Mouse (Mus musculus): ENCODE results near the gene Pdpr. TPM values are rescaled to one million over a fixed set of nuclear protein-coding genes. Genes with fewer than 3 reads are reported as not detected.
A peak's percentile ranks its signal among the peaks of the same experiment; 100 is the strongest.
"Not testable (repeated sequence)": the region's sequence is repeated elsewhere in the genome, so short reads cannot be mapped to it uniquely, and the experiment has no call there.

Gene Pdpr
- polyA plus RNA-seq, 1 experiment from 2014 or later: 9.5 TPM

DNA sequence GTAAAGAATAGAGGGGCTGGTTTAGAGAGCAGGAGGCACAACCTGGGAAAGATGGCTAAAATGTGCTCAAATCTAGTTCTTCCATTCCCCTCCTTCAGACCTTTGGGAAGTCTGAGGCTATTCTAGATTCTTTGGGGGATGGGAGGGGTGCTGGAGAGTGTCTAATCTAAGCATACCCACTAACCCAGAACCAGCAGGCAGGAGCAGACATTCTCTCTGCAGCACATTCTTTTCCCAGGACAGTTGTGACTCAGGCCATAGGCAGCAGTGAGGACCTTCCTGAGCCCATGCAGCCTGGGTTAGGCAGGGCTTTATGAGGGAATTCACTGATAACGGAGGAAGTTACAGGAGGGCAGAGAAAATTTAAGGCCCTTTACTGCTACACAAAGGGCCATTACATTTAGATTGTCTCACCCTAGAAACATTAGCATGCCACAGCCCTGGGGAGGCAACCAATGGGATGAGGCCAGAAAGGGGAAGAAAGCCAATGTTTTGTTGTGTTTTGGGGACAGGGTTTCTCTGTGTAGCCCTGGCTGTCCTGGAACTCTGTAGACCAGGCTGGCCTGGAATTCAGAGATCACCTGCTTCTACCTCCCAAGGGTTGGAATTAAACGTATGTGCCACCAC lies 35.4 kb upstream of the Pdpr start:
- Histone ChIP-seq H3K9me3 (ENCODE audit: control insufficient read depth, low read length) (no peaks in the 10 kb centered on the region), H3K4me1 (ENCODE audit: control insufficient read depth, insufficient read depth, low read depth, low read length) (peaks cover 21% of the 10 kb centered on the region), H3K4me3 (ENCODE audit: low read length) (no peak overlapping the region), H3K4me2 (ENCODE audit: low read length) (no peak overlapping the region), H3K36me3 (ENCODE audit: control insufficient read depth, insufficient read depth, low read length) (peaks cover 14% of the 10 kb centered on the region), H3K9ac (ENCODE audit: low read depth, low read length) (no peak overlapping the region), H3K27me3 (replicated peaks; ENCODE audit: control insufficient read depth, insufficient read depth, low read length) (no peaks in the 10 kb centered on the region), H3K27ac (ENCODE audit: low read depth, low read length) (no peak overlapping the region)
- no peak for ATAC-seq
- 69% methylated on average over 2 of the region's 2 CpGs for WGBS

DNA sequence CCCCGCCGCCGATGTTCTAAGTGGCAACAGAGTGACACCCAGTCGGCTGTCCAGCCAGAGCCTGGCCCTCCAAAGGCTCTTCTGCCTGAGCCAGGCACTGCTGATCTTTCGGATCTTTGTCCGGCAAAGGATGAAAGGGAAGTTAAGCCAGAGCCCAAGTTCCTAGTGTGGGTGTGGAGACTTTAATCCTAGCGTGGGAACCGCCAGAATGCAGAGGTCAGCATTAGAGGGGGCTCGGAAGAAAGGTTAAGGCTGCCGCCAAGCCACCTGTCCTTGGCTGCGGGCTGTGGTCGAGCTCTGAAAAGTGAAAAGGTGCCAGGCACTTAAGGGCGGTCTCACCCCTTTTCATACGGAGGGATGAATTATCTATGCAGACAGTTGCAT lies 32.8 kb upstream of the Pdpr start:
- H3K4me1 ChIP-seq (ENCODE audit: control insufficient read depth, insufficient read depth, low read depth, low read length): peaks cover 21% of the 10 kb centered on the region
- peak; percentile 15 for ATAC-seq
- H3K9ac ChIP-seq (ENCODE audit: low read depth, low read length): peak overlapping the region; percentile 58
- no peaks in the 10 kb centered on the region for H3K27me3 ChIP-seq (replicated peaks; ENCODE audit: control insufficient read depth, insufficient read depth, low read length)
- H3K36me3 ChIP-seq (ENCODE audit: control insufficient read depth, insufficient read depth, low read length): no peaks in the 10 kb centered on the region; the same call in 1 of the 2 replicates
- 1% methylated on average over 14 of the region's 14 CpGs for WGBS
- peak overlapping the region; percentile 72 for H3K27ac ChIP-seq (ENCODE audit: low read depth, low read length)
- H3K9me3 ChIP-seq (ENCODE audit: control insufficient read depth, low read length): no peaks in the 10 kb centered on the region
- peak overlapping the region; percentile 55 for H3K4me3 ChIP-seq (ENCODE audit: low read length)
- peak overlapping the region; percentile 75 for H3K4me2 ChIP-seq (ENCODE audit: low read length)

DNA sequence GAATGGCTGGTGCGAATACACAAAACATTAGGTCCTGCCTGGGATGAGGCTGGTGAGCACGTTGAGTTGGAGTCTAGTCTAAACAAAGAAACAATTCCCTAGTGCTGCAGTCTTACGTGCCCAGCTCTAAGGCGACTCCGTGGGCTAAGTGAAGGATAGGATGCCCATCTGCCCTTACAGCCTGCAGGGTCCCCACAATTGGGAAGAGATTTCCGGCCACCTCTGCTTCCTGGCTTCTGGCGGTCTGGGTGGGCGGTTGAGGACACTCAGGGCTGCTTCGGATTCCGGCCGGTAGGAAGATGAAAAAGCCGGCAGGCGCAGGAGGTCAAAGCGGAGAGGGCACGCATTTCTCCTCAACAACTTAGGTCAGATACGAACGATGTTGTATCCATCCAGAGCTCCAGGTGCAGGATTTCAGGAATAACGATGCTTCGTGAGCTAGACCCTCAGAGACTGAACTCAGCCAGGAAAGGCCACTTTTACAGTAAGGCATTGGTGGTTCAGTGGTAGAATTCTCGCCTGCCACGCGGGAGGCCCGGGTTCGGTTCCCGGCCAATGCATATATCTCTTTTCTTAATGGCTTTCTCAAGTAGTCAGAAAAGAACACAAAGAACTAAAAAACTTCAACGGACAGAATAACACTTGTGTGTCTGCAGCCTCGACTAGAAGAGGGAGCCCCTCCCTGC lies 32.2 kb upstream of the Pdpr start:
- peak overlapping the region; percentile 55 for H3K4me3 ChIP-seq (ENCODE audit: low read length)
- H3K36me3 ChIP-seq (ENCODE audit: control insufficient read depth, insufficient read depth, low read length): no peaks in the 10 kb centered on the region; the same call in 1 of the 2 replicates
- WGBS: under 1% methylated on average over 27 of the region's 27 CpGs
- no peaks in the 10 kb centered on the region for H3K9me3 ChIP-seq (ENCODE audit: control insufficient read depth, low read length)
- peaks cover 17% of the 10 kb centered on the region for H3K4me1 ChIP-seq (ENCODE audit: control insufficient read depth, insufficient read depth, low read depth, low read length)
- no peaks in the 10 kb centered on the region for H3K27me3 ChIP-seq (replicated peaks; ENCODE audit: control insufficient read depth, insufficient read depth, low read length)
- H3K4me2 ChIP-seq (ENCODE audit: low read length): peak overlapping the region; percentile 75
- peak overlapping the region; percentile 58 for H3K9ac ChIP-seq (ENCODE audit: low read depth, low read length)
- peak overlapping the region; percentile 72 for H3K27ac ChIP-seq (ENCODE audit: low read depth, low read length)
- peak; percentile 94 for ATAC-seq

DNA sequence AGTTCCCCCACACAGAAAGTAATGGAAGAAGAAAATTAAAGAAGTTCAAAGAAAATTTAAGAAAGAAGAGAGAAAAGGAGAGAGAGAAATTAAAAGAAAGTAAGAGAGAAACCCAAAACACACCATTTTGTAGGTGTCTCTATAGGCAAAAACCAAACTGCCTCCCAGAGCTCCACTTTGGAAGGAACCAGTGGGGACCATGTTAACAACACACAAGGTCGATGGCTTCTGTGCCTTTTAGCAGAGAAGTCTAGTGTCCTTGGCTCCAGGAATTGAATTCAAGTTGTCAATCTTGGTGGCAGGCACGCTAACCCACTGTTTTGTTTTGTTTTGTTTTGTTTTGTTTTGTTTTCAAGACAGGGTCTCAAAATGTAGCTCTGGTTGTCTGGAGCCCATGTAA lies 31.5 kb upstream of the Pdpr start:
- no peak overlapping the region for H3K27ac ChIP-seq (ENCODE audit: low read depth, low read length)
- H3K4me3 ChIP-seq (ENCODE audit: low read length): no peak overlapping the region; the same call in 1 of the 2 replicates
- ATAC-seq: no peak
- H3K4me2 ChIP-seq (ENCODE audit: low read length): peak overlapping the region; percentile 75
- WGBS: 42% methylated on average over 2 of the region's 2 CpGs
- peaks cover 11% of the 10 kb centered on the region for H3K4me1 ChIP-seq (ENCODE audit: control insufficient read depth, insufficient read depth, low read depth, low read length)
- H3K36me3 ChIP-seq (ENCODE audit: control insufficient read depth, insufficient read depth, low read length): no peaks in the 10 kb centered on the region; the same call in 1 of the 2 replicates
- no peaks in the 10 kb centered on the region for H3K9me3 ChIP-seq (ENCODE audit: control insufficient read depth, low read length)
- H3K9ac ChIP-seq (ENCODE audit: low read depth, low read length): no peak overlapping the region
- H3K27me3 ChIP-seq (replicated peaks; ENCODE audit: control insufficient read depth, insufficient read depth, low read length): no peaks in the 10 kb centered on the region

DNA sequence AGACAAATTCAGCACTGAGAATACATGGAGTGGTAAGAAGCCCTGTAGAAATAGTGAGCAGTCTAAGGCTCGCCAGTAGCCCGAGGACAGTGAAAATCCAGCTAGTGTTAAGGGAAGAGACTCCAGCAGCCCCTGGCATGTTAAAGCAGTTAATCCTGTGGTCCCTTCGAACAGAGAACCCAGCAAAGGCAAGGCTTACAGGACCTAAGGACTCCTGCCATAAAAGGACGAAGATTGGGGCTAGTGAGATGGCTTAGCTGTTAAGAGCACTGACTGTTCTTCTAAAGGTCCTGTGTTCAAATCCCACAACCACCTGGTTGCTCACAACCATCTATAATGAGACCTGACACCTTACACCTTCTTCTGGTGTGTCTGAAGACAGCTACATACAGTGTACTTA lies 28.1 kb upstream of the Pdpr start:
- no peak overlapping the region for H3K4me2 ChIP-seq (ENCODE audit: low read length)
- H3K27me3 ChIP-seq (replicated peaks; ENCODE audit: control insufficient read depth, insufficient read depth, low read length): no peaks in the 10 kb centered on the region
- no peak overlapping the region for H3K27ac ChIP-seq (ENCODE audit: low read depth, low read length)
- no peaks in the 10 kb centered on the region for H3K36me3 ChIP-seq (ENCODE audit: control insufficient read depth, insufficient read depth, low read length)
- peaks cover 1% of the 10 kb centered on the region; the same call in 1 of the 2 replicates for H3K4me1 ChIP-seq (ENCODE audit: control insufficient read depth, insufficient read depth, low read depth, low read length)
- no peak overlapping the region for H3K9ac ChIP-seq (ENCODE audit: low read depth, low read length)
- no peak overlapping the region for H3K4me3 ChIP-seq (ENCODE audit: low read length)
- 78% methylated on average over 4 of the region's 4 CpGs for WGBS
- no peaks in the 10 kb centered on the region for H3K9me3 ChIP-seq (ENCODE audit: control insufficient read depth, low read length)
- ATAC-seq: no peak

DNA sequence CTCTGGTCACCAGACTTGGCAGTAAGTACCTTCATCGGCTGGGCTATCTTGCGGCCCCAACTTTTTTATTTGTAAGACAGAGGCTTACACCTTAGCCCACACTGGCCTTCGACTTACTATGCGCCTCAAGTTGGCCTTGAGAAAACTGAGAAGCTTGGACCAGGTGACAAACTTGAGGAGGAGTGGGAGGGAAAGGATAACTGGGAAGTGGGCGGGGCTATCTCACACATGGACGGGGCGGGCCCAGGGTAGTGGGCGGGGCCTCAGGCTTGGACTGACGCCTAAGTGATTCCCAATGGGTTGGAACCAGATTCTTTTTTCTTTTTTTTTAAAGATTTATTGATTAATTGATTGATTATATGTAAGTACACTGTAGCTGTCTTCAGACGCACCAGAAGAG lies 27.0 kb upstream of the Pdpr start:
- Histone ChIP-seq H3K36me3 (ENCODE audit: control insufficient read depth, insufficient read depth, low read length) (no peaks in the 10 kb centered on the region), H3K4me1 (ENCODE audit: control insufficient read depth, insufficient read depth, low read depth, low read length) (no peaks in the 10 kb centered on the region; the same call in 1 of the 2 replicates), H3K9ac (ENCODE audit: low read depth, low read length) (no peak overlapping the region), H3K27me3 (replicated peaks; ENCODE audit: control insufficient read depth, insufficient read depth, low read length) (no peaks in the 10 kb centered on the region), H3K27ac (ENCODE audit: low read depth, low read length) (no peak overlapping the region), H3K4me3 (ENCODE audit: low read length) (no peak overlapping the region), H3K4me2 (ENCODE audit: low read length) (no peak overlapping the region), H3K9me3 (ENCODE audit: control insufficient read depth, low read length) (no peaks in the 10 kb centered on the region)
- 30% methylated on average over 10 of the region's 10 CpGs for WGBS
- ATAC-seq: no peak

DNA sequence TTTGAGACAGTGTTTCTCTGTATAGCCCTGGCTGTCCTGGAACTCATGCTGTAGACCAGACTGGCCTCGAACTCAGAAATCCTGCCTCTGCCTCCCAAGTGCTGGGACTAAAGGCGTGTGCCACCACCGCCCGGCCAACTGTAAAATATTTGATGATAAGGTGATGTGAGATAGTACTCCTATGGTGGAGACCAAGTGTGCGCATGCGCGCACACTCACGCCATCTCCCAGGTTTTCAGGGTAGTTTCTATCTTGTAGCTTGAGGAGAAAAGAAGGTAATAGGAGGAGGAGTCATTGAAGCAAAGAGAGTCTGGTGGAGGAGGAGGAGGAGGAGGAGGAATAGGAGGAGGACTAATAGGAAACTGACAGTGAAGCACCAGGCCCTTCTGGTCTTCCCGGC lies 25.8 kb upstream of the Pdpr start:
- not testable (repeated sequence) for ATAC-seq; H3K27me3 ChIP-seq (replicated peaks; ENCODE audit: control insufficient read depth, insufficient read depth, low read length); H3K4me2 ChIP-seq (ENCODE audit: low read length); H3K9ac ChIP-seq (ENCODE audit: low read depth, low read length); H3K36me3 ChIP-seq (ENCODE audit: control insufficient read depth, insufficient read depth, low read length); H3K9me3 ChIP-seq (ENCODE audit: control insufficient read depth, low read length); H3K27ac ChIP-seq (ENCODE audit: low read depth, low read length); H3K4me3 ChIP-seq (ENCODE audit: low read length); H3K4me1 ChIP-seq (ENCODE audit: control insufficient read depth, insufficient read depth, low read depth, low read length)
- WGBS: 93% methylated on average over 9 of the region's 9 CpGs

DNA sequence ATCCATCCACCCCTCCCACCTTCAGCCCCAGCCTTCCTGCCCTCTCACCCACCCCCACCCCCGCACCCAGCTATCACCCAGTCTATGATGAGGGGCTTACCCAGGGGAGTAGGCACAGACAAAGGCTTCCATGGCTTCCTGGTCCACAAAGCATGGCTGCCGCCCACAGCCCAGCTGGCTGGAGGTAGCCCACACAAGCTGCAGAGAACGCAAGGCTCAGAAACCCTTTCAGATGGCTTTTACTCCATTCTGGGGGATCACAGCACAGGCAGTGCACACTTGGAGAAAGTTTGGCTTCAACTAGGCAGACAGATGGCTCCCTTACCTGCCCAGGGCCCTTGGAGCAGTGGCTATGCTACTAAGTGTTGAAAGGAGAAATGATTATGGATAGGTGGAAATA lies 18.5 kb upstream of the Pdpr start:
- Histone ChIP-seq H3K4me1 (ENCODE audit: control insufficient read depth, insufficient read depth, low read depth, low read length) (no peaks in the 10 kb centered on the region), H3K27me3 (replicated peaks; ENCODE audit: control insufficient read depth, insufficient read depth, low read length) (no peaks in the 10 kb centered on the region), H3K4me3 (ENCODE audit: low read length) (no peak overlapping the region), H3K27ac (ENCODE audit: low read depth, low read length) (no peak overlapping the region), H3K36me3 (ENCODE audit: control insufficient read depth, insufficient read depth, low read length) (no peaks in the 10 kb centered on the region), H3K4me2 (ENCODE audit: low read length) (no peak overlapping the region), H3K9me3 (ENCODE audit: control insufficient read depth, low read length) (no peaks in the 10 kb centered on the region), H3K9ac (ENCODE audit: low read depth, low read length) (no peak overlapping the region)
- ATAC-seq: no peak
- 68% methylated on average over 3 of the region's 3 CpGs for WGBS

DNA sequence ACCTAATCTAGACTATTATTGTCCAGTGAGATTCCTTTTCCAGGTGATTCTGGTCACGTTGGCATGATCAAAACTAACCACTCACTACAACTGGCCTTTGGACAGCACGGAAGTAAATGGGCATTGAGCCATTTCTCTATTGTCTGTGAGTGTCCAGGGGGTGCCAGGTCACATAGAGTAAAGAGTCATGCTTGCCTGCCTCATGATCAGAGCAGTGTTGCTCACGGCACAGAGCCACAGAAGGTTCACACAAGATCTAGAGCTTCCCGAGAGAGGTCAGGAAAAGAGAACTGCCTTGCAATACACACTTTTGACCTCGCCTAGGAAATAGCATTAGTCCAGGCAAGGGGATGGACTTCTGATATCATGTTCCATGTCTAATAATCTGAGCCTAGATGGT lies 15.0 kb upstream of the Pdpr start:
- 57% methylated on average over 5 of the region's 5 CpGs for whole genome bisulfite sequencing
- no peaks in the 10 kb centered on the region for H3K27me3 ChIP-seq (replicated peaks; ENCODE audit: control insufficient read depth, insufficient read depth, low read length)
- no peak overlapping the region for H3K27ac ChIP-seq (ENCODE audit: low read depth, low read length)
- H3K4me3 ChIP-seq (ENCODE audit: low read length): no peak overlapping the region
- no peaks in the 10 kb centered on the region for H3K36me3 ChIP-seq (ENCODE audit: control insufficient read depth, insufficient read depth, low read length)
- H3K4me1 ChIP-seq (ENCODE audit: control insufficient read depth, insufficient read depth, low read depth, low read length): no peaks in the 10 kb centered on the region
- no peak overlapping the region for H3K9ac ChIP-seq (ENCODE audit: low read depth, low read length)
- no peak overlapping the region for H3K4me2 ChIP-seq (ENCODE audit: low read length)
- no peaks in the 10 kb centered on the region for H3K9me3 ChIP-seq (ENCODE audit: control insufficient read depth, low read length)
- ATAC-seq: no peak
